Mouse (Mus musculus): ENCODE measurements around the gene Lrrc10.
"Not testable (repeated sequence)": the region's sequence is repeated elsewhere in the genome, so short reads cannot be mapped to it uniquely, and the experiment has no call there.

Lrrc10 gene

GRCm38 (mm10) chr10:117045175-117046056 is at the start of gene Lrrc10:
Gene Lrrc10 (plus strand): TSS chr10:117045341.
- DNase-seq (ENCODE audit: low spot score in 2 of 2): no peak

- DNase-seq (ENCODE audit: low spot score in 2 of 2): no peak
Measured at GRCm38 (mm10) chr10:116995584-116996235, 49.4 kb upstream of the Lrrc10 start.

GRCm38 (mm10) chr10:116996236-116996600 is 48.9 kb upstream of the Lrrc10 start:
- no peak for DNase-seq (ENCODE audit: low spot score in 2 of 2)

GRCm38 (mm10) chr10:116998716-116999455 is 46.3 kb upstream of the Lrrc10 start:
- DNase-seq (ENCODE audit: low spot score in 2 of 2): no peak

- no peak for DNase-seq (ENCODE audit: low spot score in 2 of 2)
Measured at GRCm38 (mm10) chr10:117000975-117001374, 44.2 kb upstream of the Lrrc10 start.

- DNase-seq (ENCODE audit: low spot score in 2 of 2): no peak
Measured at GRCm38 (mm10) chr10:117004695-117005094, 40.4 kb upstream of the Lrrc10 start.

GRCm38 (mm10) chr10:117005707-117006464 is 39.3 kb upstream of the Lrrc10 start:
- no peak for DNase-seq (ENCODE audit: low spot score in 2 of 2)

GRCm38 (mm10) chr10:117009691-117010090 is 35.5 kb upstream of the Lrrc10 start:
- no peak for DNase-seq (ENCODE audit: low spot score in 2 of 2)

GRCm38 (mm10) chr10:117011047-117011446 is 34.1 kb upstream of the Lrrc10 start:
- no peak for DNase-seq (ENCODE audit: low spot score in 2 of 2)

- no peak for DNase-seq (ENCODE audit: low spot score in 2 of 2)
Measured at GRCm38 (mm10) chr10:117013689-117014390, 31.3 kb upstream of the Lrrc10 start.

- no peak for DNase-seq (ENCODE audit: low spot score in 2 of 2)
Measured at GRCm38 (mm10) chr10:117014565-117014964, 30.6 kb upstream of the Lrrc10 start.

- DNase-seq (ENCODE audit: low spot score in 2 of 2): no peak
Measured at GRCm38 (mm10) chr10:117018281-117018840, 26.8 kb upstream of the Lrrc10 start.

- no peak for DNase-seq (ENCODE audit: low spot score in 2 of 2)
Measured at GRCm38 (mm10) chr10:117021020-117021754, 24.0 kb upstream of the Lrrc10 start.

GRCm38 (mm10) chr10:117023693-117024092 is 21.4 kb upstream of the Lrrc10 start:
- no peak for DNase-seq (ENCODE audit: low spot score in 2 of 2)

GRCm38 (mm10) chr10:117025776-117026175 is 19.4 kb upstream of the Lrrc10 start:
- DNase-seq (ENCODE audit: low spot score in 2 of 2): not testable (repeated sequence)

GRCm38 (mm10) chr10:117026176-117026575 is 19.0 kb upstream of the Lrrc10 start:
- no peak for DNase-seq (ENCODE audit: low spot score in 2 of 2)

- DNase-seq (ENCODE audit: low spot score in 2 of 2): no peak
Measured at GRCm38 (mm10) chr10:117031160-117031559, 14.0 kb upstream of the Lrrc10 start.

- DNase-seq (ENCODE audit: low spot score in 2 of 2): peak; percentile 44 to 74
Measured at GRCm38 (mm10) chr10:117033785-117034184, 11.4 kb upstream of the Lrrc10 start.

GRCm38 (mm10) chr10:117040355-117040754 is 4.8 kb upstream of the Lrrc10 start:
- no peak for DNase-seq (ENCODE audit: low spot score in 2 of 2)

GRCm38 (mm10) chr10:117042295-117042694 is 2.8 kb upstream of the Lrrc10 start:
- no peak for DNase-seq (ENCODE audit: low spot score in 2 of 2)

All from natural killer cell, adult 2 months (primary cell).